Mouse (Mus musculus): Measurements from ENCODE around the gene Etnk1.
"Not testable (repeated sequence)": the region's sequence is repeated elsewhere in the genome, so short reads cannot be mapped to it uniquely, and the experiment has no call there.

Gene Etnk1

DNA sequence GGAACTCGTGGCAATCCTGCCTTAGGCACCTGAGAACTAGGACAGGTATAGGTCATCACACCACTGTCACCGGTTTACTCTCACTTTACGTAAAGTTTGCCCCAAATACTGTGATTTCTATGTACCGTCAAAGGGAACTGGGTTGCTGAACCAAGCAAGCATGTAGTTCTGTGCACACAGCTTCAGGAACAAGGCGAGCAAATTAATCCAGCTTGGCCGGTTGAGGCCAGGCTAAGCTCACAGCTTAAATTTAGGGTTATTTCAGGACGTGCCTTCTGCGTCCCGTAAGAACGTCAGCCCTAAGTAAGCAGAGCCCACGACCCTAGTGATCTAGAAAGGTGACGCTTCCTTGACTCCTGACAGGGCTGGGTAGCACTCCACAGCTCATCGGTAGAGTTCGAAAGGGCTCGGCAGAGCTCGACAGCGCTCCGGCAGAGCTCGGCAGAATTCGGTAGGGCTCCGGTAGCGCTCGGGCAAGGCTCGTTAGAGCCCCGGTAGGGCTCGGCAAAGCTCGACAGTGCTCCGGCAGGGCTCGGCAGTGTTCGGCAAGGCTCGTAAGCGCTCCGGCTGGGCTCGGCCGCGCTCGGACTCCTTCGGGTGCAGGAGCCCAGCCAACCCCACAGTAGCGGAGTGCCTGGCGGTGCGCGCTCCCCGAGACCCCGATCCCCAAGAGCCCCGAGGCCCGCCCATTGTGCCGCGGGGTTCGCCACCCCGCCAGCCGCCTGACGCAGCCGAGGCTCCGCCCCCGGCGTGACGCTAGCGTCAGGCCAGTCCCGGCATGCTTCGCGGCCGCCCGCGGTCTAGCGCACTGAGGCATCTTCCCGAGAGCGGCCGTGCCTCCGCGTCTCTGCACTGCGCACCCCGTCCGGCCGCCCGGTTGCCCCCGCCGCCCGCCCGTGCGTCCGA lies at the start of gene Etnk1:
Etnk1 (plus strand) TSS at position 770 of the 906 bp plus-strand sequence.
- peak; percentile 97 to 98 for DNase-seq (ENCODE audit: low spot score in 2 of 2)

DNA sequence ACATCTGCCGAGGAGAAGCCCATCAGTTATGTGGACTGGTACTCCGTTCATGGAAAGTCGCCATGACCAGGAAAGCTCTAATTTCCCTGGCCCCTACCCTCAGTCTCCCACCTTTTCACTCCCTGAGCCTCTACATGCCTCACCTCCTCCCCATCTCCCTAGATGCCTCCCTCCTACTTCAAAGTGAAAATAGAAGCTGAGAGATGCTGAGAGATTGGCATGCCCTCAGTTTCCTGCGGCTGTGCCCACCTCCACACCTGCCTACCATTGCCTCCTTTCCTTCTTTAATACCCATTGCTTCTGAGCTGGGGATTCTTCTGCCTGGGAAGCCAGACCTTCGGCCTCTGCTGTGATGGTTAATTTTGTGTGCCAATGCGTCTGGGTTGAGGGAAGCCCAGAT lies 47.7 kb upstream of the Etnk1 start:
- DNase-seq (ENCODE audit: low spot score in 2 of 2) = no peak

DNA sequence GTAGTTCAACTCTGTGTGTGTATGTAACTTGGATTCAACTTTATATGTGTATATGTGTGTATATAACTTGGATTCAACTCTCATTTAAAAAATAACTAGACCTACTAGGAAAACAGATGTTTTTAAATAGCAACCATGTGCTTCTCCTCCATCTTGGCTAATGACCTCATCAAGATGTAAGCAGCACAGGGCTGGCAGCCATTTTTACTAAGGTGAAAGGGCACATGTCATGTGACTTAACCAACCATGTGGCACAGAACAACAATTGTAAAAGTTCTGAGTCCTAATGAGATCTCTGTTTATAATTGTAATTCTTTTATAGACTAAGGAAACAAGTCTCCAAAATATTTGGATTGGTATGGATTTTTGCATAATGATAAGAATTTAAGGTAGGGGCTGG lies 41.3 kb upstream of the Etnk1 start:
- DNase-seq (ENCODE audit: low spot score in 2 of 2) = no peak

DNA sequence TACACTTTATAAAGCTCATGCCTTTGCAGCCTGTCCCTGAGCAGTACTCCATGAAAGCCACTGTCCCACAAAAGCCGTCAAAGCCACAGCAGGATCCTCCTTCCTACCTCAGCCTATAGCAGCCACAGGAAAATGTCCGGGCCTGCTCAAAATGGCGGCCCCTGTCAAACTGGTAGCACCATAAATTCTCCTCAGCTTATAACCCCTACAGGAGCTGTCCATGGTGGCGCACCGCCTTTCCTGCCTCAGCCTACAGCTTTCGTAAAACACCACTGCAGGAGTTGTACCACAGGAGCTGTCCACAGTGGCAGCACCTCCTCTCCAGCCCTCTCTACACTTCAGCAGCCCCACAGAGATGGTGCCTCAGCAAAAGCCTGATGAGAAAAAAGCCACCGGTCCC lies 37.6 kb upstream of the Etnk1 start:
- DNase-seq (ENCODE audit: low spot score in 2 of 2) = no peak

DNA sequence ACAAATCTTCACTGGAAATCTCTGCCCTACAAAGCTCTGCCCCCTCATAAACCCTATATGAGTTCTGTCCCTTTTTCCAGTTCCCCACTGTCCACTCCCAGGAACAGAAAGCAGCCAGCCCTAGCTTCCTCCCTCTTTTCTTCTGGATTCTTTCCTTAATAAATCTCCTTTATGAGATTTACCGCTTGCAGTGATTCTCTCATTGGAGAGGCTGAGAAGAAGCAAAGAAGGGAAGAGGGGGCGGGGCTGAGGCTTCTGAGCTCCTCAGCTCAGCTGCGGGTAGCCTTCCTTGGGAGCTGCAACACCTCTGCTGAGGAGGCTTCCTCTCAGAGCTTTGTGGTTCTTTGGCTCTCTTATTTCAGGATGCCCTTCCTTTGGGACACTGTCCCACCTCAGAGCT lies 37.1 kb upstream of the Etnk1 start:
- DNase-seq (ENCODE audit: low spot score in 2 of 2) = no peak

DNA sequence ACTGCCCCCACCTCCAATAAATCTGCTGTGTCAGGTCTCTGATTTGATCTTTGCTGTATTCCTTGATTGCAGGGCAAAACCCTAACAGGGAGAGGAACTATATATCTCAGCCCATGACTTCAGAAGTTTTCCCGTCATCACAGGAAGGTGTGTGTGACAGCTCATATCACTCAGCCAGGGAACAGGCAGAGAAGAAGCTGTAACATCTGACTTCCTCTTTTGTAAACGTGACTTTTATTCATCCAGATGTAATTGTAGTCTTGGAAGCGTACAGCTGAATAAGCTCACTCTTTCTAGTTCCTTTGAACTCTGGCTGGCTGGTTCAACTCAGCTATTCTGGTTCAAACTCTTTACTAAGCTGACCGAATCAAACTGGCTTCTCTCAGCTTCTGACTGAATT lies 36.6 kb upstream of the Etnk1 start:
- DNase-seq (ENCODE audit: low spot score in 2 of 2) = no peak

DNA sequence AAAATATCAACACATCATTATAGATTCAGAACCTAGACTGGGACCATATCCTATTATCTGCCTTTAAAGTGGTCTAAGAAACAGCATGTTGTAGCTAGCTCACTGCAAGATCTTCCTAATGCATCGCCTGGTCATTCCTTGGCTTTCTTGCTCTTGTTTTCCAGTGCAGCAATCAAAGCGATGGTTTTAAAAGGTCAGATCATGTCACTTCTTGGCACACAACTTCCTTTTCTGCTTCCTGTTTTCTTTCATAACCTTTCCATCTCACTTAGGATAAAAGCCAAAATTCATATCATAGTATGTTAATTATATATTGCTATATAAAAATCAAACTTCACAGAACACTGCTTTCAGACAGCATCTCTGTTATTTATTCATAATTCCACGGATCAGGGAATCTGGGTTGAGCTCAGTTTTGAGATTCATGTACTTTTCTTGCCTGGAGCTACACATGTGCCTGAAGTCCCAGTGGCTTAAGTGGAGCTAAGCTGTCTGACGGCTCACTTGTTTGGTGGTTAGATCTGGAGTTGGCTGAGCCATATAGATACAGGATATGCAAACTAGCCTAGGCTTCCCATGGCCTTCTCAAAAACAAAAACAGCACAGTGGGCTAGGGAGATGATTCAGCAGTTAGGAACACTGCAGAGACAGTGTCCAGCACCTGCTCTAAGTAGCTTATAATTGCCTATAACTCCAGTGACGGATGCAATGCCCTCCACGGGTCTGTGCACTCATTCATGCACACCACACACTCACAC lies 34.9 kb upstream of the Etnk1 start:
- DNase-seq (ENCODE audit: low spot score in 2 of 2) = no peak

DNA sequence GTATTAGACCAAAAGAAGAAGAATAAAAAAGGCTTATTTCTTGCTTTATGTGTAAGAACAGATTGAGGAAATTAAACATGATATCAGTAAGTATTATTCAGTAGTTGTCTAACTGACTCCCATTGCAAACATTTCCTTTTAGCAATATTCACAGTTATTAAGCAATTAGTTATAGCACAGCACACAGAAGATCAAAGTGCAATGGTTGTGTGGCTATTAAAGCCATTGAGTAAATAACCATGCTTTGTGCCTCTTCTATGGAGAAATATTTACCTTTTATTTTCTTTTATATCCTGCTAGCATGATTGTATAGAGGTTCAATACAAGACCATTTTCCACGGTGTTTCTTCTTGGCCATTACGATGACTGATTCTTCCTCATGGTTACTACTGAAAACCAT lies 33.9 kb upstream of the Etnk1 start:
- DNase-seq (ENCODE audit: low spot score in 2 of 2) = no peak

DNA sequence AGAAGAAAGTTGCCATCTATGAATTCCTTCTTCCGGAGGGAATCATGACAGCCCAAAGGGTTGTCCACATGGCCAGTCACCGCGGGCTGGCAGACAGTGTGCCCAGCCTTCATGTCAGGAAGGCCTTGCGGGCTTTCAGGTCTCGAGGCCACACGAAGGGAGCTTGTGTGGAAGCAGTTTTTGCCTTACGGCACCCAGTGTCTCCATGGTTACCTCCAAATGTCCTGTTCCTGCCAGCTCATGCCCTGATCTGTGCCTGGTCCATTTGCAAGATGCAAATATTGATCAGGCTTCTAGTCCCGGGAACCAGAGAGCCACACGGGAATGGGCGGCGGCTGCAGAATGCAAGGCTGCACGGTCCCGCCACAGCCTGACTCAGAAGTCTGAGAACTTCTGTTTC lies 31.9 kb upstream of the Etnk1 start:
- no peak for DNase-seq (ENCODE audit: low spot score in 2 of 2)

DNA sequence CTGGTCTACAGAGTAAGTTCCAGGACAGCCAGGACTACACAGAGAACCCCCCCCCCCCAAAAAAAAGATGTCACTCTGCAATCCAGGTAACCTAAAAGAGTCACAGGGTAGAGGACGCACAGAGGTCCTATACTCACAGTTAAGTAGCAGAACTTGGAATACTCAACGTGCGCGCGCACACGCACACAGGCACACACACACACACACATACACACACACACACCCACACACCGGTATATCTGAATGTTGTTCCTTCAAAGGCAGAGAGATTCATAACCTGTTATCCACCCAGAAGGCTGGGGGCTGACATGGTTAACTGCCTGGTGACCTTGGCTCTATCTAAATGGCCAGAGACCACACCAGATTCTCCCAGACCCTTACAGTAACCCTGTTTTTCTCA lies 30.3 kb upstream of the Etnk1 start:
- DNase-seq (ENCODE audit: low spot score in 2 of 2) = no peak

DNA sequence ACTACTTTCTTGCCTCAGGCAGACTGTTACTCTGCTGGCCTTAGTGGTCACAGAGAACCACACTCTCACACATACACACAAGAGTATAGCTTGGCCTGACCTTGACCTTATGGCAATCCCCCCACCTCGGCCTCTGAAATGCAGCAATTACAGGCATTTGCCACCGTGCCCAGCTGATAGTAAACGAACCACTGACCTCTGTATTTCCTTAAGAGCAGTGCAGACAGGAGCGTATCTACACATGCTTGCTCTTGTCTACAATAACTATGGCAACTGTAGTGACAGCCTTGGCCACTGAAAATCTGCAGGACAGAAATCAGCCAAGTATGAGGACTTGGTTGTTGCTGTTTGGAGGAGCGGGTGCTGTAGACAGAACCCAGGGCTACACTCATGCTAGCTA lies 29.7 kb upstream of the Etnk1 start:
- no peak for DNase-seq (ENCODE audit: low spot score in 2 of 2)

DNA sequence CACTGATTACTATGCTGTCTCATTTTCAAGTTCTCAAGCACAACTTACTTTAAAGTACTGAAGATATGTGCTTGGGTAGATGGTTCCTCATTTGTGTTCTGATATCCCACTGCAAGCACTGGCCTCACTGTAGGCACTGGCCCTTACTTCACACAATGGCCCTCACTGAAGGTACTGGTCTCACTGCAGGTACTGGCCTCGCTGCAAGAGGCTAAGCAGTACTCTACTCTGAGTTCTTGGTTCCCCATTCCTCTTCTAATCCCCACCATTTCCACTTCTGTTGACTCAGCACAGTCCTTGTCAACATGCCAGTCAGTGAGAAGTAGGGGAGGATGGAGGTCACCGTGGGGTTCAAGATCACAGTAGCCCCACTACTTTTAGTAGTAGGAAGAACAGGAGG lies 27.6 kb upstream of the Etnk1 start:
- DNase-seq (ENCODE audit: low spot score in 2 of 2) = no peak

DNA sequence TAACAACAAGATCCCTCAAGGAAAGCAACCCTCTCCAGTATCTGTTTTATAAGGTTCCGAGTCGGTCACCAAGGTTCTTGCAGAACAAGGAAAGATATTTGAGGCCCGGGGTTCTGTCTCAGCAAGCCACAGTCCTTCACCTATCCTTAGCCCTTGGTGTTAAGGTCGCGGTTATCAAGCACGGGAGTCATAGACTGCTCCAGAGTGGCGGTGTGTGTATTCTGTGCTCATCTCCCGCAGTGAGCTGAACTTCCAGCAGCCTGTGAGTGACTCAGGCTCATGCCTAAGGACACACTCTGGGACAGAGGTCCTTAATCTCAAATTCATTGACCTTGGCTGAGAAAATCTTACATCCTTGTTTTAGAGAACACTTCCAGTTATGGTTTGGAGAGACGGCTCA lies 26.1 kb upstream of the Etnk1 start:
- DNase-seq (ENCODE audit: low spot score in 2 of 2) = no peak

DNA sequence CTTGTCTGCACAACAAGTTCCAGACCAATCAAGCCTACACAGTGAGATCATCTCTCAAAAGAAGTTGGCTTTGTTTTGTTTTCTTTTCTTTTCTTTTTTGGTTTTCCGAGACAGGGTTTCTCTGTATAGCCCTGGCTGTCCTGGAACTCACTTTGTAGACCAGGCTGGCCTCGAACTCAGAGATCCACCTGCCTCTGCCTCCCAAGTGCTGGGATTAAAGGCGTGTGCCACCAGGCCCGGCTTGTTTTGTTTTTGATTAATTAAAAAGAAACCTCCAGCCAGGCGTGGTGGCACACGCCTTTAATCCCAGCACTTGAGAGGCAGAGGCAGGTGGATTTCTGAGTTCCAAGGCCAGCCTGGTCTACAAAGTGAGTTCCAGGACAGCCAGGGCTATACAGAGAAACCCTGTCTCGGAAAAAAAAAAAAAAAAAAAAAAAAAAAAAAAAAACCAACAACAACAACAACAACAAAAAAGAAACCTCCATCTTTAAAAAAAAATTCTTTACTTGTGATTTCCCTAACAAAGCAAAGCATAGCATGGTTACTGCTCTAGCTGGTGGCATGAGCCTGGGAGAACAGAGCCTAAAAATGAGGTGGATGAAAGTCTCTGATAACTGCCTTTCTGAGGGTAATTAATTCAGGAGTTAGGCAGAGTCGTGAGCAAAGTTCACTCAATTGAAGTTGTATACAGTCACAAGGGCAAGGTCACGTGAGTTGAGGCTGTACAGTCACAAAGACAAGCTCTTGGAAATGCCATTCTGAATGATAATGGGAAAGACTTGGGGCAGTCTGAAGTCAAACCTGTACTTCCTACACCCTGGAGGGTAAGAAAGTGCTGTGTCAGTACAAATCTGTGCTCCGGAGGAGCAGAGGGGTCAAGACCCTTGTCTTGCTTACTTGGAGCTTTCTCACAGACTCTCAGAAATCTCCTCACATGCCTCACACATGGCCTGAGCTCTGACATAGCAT lies 25.1 kb upstream of the Etnk1 start:
- not testable (repeated sequence) for DNase-seq (ENCODE audit: low spot score in 2 of 2)

DNA sequence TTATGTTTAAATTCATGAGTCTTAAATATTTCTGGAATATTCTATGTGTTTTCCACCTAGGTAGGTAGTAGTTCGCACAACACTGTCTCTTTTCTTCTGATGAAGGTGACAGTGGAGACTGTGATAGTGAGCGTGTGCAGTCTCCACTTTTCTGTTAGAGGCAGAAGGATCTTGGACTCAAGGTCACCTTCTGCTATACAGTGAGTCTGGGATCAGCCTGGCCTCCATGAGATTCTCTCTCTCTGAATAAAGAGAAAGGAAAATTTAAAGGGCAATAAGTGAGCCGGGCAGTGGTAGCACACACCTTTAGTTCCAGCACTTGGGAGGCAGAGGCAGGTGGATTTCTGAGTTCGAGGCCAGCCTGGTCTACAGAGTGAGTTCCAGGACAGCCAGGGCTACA lies 24.2 kb upstream of the Etnk1 start:
- DNase-seq (ENCODE audit: low spot score in 2 of 2) = no peak

DNA sequence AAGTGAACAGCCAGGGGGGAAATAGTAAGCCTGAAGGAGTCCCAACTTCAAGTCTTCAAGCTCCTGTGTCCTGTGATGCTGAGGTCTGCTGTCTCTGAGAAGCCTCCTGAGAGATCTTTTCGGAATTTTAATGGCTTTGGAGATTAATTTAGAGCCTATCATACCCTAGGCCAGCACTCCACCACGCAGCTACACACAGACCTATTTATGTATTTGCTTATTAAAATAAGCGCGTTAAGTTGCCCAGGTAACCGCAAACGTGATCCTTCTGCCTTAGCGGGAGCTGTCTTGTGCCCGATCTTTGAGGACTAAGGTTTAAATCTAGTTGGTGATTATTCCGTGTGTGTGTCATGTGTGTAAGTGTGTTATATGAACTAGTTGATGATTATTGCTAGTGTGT lies 23.7 kb upstream of the Etnk1 start:
- no peak for DNase-seq (ENCODE audit: low spot score in 2 of 2)

DNA sequence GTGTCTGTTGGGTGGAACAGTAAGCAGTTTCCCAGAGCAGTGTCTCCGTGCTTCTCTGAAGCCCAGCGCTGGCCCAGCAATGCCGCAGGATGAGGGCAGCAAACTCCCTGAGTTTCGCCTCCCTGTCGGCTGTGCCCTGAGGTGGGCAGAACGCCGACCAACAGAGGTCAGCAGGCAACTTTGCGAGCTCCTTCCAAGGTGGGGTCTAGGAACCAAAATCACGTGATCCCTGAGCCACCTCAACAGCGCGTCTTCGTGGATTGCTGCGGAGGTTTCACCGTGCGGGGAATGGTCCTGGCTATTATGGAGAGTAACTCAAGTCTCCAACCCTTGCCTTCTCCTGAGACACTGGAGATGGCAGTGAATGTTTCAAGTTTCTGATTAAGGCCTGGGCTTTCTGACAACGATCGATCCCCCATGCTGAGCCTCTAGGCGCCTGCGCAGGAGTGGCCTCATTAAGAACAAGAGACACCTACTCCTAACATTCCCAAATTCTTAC lies 23.2 kb upstream of the Etnk1 start:
- no peak for DNase-seq (ENCODE audit: low spot score in 2 of 2)

DNA sequence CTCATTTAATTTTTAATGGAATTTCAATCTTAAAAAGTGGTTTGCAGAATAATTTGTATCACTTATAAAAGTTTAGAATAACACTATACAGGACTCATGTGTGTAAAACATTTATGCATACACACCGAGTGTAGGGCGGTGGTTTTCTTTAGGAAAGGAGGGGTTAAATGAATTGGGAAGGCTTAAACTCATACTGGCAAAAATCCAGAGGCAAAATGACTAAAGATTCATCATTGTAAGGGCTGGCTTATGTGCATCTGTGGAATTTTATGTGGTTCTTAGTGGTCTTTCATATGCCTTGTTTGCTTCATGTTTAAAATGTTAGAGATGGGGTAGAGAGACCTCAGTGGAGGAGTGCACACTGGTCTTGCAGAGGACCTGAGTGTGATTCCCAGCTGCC lies 22.5 kb upstream of the Etnk1 start:
- DNase-seq (ENCODE audit: low spot score in 2 of 2) = no peak

DNA sequence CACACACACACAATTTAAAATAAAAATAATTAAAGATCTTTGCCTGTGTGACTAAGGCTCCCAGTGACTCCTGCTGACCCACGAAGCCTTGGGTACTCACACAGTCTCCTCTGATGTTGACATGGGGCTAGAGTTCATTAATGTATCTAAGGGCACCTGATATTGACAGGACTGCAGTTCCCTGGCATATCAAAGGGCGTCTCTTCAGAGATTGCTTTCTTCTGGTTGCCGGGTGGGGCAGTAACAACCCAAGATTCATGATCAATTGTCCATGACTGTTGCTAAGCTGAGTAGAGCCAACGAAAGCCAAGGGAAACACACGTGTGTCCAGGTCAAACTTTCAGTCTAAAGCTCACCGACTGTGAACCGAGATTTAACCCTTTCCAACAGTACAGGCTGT lies 22.0 kb upstream of the Etnk1 start:
- DNase-seq (ENCODE audit: low spot score in 2 of 2) = peak; percentile 59 to 63

DNA sequence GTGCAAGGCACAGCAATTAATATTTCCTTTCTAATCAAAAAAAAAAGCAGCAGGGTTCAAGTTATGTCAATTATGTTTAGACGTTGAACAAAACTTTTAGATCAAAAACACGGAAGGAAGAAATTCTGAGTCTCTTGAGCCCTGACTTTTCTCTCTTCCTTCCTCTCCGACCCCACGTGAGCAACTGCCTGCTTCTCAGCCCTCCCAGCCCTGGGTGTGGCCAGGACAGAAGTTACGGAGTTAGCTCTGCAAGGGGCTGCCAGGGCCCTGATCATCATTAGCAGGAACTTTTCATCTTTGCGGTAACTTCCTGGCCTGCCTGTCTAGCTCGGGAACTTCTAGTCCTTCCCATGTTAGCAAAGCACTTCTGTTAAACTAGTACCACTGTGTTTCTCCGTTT lies 20.3 kb upstream of the Etnk1 start:
- peak; percentile 90 for DNase-seq (ENCODE audit: low spot score in 2 of 2)

DNA sequence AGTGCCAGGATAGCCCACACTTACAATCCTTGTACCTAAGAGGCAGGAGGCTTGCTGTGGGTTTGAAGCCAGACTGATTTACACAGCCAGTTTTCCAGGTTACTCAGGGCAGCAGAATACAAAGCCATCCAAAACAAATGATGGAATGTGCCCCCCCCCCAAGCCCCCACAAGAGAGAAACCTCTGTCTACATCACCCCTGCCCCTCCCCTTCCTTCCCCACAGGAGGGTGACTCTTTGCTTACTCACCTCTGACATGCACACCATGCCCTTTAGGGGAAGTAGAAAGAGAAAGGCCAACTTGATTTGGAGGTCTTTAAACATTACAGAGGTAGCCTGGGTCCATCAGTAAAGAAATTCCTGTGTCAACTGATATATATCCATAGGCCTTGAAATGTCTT lies 18.2 kb upstream of the Etnk1 start:
- DNase-seq (ENCODE audit: low spot score in 2 of 2) = peak; percentile 33 to 54

DNA sequence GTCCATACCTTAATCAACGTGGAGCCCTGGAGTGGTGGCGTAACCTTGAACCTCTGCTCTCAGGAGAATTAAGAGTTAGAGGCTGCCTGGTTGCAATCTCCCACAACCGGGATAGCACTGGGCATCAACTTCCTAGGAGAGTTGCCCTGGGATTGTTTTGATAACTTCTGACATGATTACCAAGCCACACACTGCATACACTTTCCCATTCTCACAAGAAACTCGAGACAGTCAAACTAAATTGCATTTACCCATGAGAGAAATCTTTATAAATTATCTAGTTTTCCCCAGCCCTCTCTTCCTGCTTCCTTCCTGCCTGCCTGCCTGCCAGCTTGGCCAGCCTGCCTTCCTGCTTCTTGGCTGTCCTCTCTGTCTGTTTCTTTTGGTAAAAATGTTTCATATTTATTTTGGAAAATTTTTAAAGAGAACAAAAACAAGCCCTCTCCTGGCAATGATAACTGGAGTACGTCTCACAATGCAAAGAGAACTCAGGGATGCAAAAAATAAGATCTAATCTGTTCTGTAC lies 17.2 kb upstream of the Etnk1 start:
- DNase-seq (ENCODE audit: low spot score in 2 of 2) = no peak
